In genomic region chr9:21947540-21948130, GRCm38 (mm10) we compare ENCODE assay signal across 12 mouse cellular contexts. TPM values are rescaled to one million over a fixed set of nuclear protein-coding genes. Genes with fewer than 3 reads are reported as not detected.
DNase-seq lines count a peak whose midpoint lies in the region; ATAC-seq lines count a peak whose summit lies in the region.
"Had no signal": no experiment of that assay in that cellular context is flagged by ENCODE, and none has a peak within 500 bp of the region (broad histone marks: within the 10 kb centered on the region; RNA-seq: fewer than 3 reads in every experiment).

No protein-coding gene starts in this region.

- intact Hi-C loops in heart, postnatal 36 days (cut with DNase I): no loop called here

- H3K4me2 ChIP-seq in heart, embryonic 11.5 days: peak overlapping the region; percentile 50
- peak overlapping the region; percentile 11; the same call in 1 of the 2 replicates for H3K4me2 ChIP-seq in midbrain, embryonic 11.5 days
- no peak overlapping the region for H3K4me2 ChIP-seq in midbrain, embryonic 15.5 days
- H3K4me2 ChIP-seq in embryonic facial prominence, embryonic 13.5 days: peak overlapping the region; percentile 14; the same call in 1 of the 2 replicates
- H3K4me2 ChIP-seq: hindbrain, embryonic 14.5 days had no signal

- no peak for DNase-seq in heart, postnatal 36 days
- DNase-seq in midbrain, embryonic 11.5 days (ENCODE audit: low spot score, missing footprints): peak; percentile 61
- no peak for DNase-seq in thymus, postnatal 36 days
- no peak for DNase-seq in kidney, postnatal 4 days
- DNase-seq: adrenal gland, postnatal 14 days; cerebellum, postnatal 10 days had no signal

- 3% methylated on average over 28 of the region's 28 CpGs for WGBS in heart, embryonic 11.5 days (ENCODE audit: insufficient replicate concordance)
- WGBS in midbrain, embryonic 11.5 days: 5% methylated on average over 27 of the region's 28 CpGs
- WGBS in midbrain, embryonic 15.5 days: 8% methylated on average over 28 of the region's 28 CpGs
- WGBS in embryonic facial prominence, embryonic 13.5 days: 7% methylated on average over 28 of the region's 28 CpGs

- no peaks in the 10 kb centered on the region for H3K9me3 ChIP-seq in heart, embryonic 11.5 days (replicated peaks; ENCODE audit: control insufficient read depth, low read length)
- H3K9me3 ChIP-seq in midbrain, embryonic 11.5 days (ENCODE audit: control insufficient read depth, low read length): no peaks in the 10 kb centered on the region
- no peaks in the 10 kb centered on the region for H3K9me3 ChIP-seq in midbrain, embryonic 15.5 days
- H3K9me3 ChIP-seq in embryonic facial prominence, embryonic 13.5 days: no peaks in the 10 kb centered on the region

- no peak overlapping the region for H3K27ac ChIP-seq in heart, embryonic 11.5 days (ENCODE audit: low read depth, low read length)
- no peak overlapping the region for H3K27ac ChIP-seq in midbrain, embryonic 11.5 days (ENCODE audit: low read depth, low read length)
- H3K27ac ChIP-seq in midbrain, embryonic 15.5 days: no peak overlapping the region
- H3K27ac ChIP-seq in embryonic facial prominence, embryonic 13.5 days: no peak overlapping the region
- H3K27ac ChIP-seq: hindbrain, embryonic 14.5 days had no signal

- H3K36me3 ChIP-seq in heart, embryonic 11.5 days (ENCODE audit: control insufficient read depth, insufficient read depth, low read length): no peaks in the 10 kb centered on the region
- H3K36me3 ChIP-seq in midbrain, embryonic 11.5 days (ENCODE audit: control insufficient read depth, insufficient read depth, low read length): no peaks in the 10 kb centered on the region
- H3K36me3 ChIP-seq in midbrain, embryonic 15.5 days (replicated peaks): no peaks in the 10 kb centered on the region; the same call in 1 of the 2 replicates
- no peaks in the 10 kb centered on the region for H3K36me3 ChIP-seq in embryonic facial prominence, embryonic 13.5 days

- H3K9ac ChIP-seq in heart, embryonic 11.5 days (ENCODE audit: low read depth, low read length): no peak overlapping the region
- H3K9ac ChIP-seq in midbrain, embryonic 11.5 days (ENCODE audit: low read length): no peak overlapping the region
- no peak overlapping the region for H3K9ac ChIP-seq in midbrain, embryonic 15.5 days
- no peak overlapping the region for H3K9ac ChIP-seq in embryonic facial prominence, embryonic 13.5 days
- H3K9ac ChIP-seq: hindbrain, embryonic 14.5 days had no signal

- no peak for ATAC-seq in heart, embryonic 11.5 days (replicated peaks; ENCODE audit: insufficient number of reproducible peaks, low FRiP score, low TSS enrichment)
- ATAC-seq in midbrain, embryonic 11.5 days (ENCODE audit: low FRiP score): peak; percentile 17; the same call in 1 of the 2 replicates
- ATAC-seq in midbrain, embryonic 15.5 days (replicated peaks): no peak
- ATAC-seq in embryonic facial prominence, embryonic 13.5 days (ENCODE audit: insufficient number of reproducible peaks, insufficient read depth, low FRiP score, low TSS enrichment, low read depth): no peak
- ATAC-seq in megakaryocyte progenitor cell, adult 5-6 weeks (replicated peaks; ENCODE audit: poor library complexity): peak; percentile 65

- H3K27me3 ChIP-seq in heart, embryonic 11.5 days (ENCODE audit: control insufficient read depth, insufficient read depth, low read length): peaks cover 42% of the 10 kb centered on the region
- H3K27me3 ChIP-seq in midbrain, embryonic 11.5 days (ENCODE audit: control insufficient read depth, insufficient read depth, low read length): no peaks in the 10 kb centered on the region
- no peaks in the 10 kb centered on the region for H3K27me3 ChIP-seq in midbrain, embryonic 15.5 days (replicated peaks)
- peaks cover 36% of the 10 kb centered on the region for H3K27me3 ChIP-seq in embryonic facial prominence, embryonic 13.5 days

- no peak overlapping the region for H3K4me3 ChIP-seq in heart, embryonic 11.5 days (ENCODE audit: low read depth, low read length)
- H3K4me3 ChIP-seq in midbrain, embryonic 11.5 days (ENCODE audit: low read depth, low read length): peak overlapping the region; percentile 14; the same call in 1 of the 2 replicates
- no peak overlapping the region for H3K4me3 ChIP-seq in midbrain, embryonic 15.5 days
- H3K4me3 ChIP-seq in embryonic facial prominence, embryonic 13.5 days: no peak overlapping the region

- H3K4me1 ChIP-seq in heart, embryonic 11.5 days (ENCODE audit: control insufficient read depth, insufficient read depth, low read length): peaks cover 3% of the 10 kb centered on the region; the same call in 1 of the 2 replicates
- peaks cover 8% of the 10 kb centered on the region; the same call in 1 of the 2 replicates for H3K4me1 ChIP-seq in midbrain, embryonic 11.5 days (ENCODE audit: control insufficient read depth, insufficient read depth, low read length)
- peaks cover under 1% of the 10 kb centered on the region for H3K4me1 ChIP-seq in midbrain, embryonic 15.5 days
- peaks cover 3% of the 10 kb centered on the region; the same call in 1 of the 2 replicates for H3K4me1 ChIP-seq in embryonic facial prominence, embryonic 13.5 days

RNA-seq across cellular contexts. Expression of gene Swsap1, which starts 7.9 kb away (rescaled TPM):
- polyA plus RNA-seq in heart, embryonic 11.5 days (2014; fragmentation: Nextera tagmentation; extraction: Ambion mirVana): 9.0 and 13.1 TPM in 2 replicates
- total RNA-seq in heart, postnatal 36 days (2021): 1 to 10 TPM; 5.8 to 8.0 TPM
- 20.3 and 22.3 TPM in 2 replicates for polyA plus RNA-seq in midbrain, embryonic 11.5 days (2014; fragmentation: Nextera tagmentation; extraction: Ambion mirVana)
- 10.5 TPM in 2 replicates for polyA plus RNA-seq in midbrain, embryonic 15.5 days (2015; fragmentation: Nextera tagmentation; extraction: Ambion mirVana)
- 5.2 and 7.3 TPM in 2 replicates for polyA plus RNA-seq in embryonic facial prominence, embryonic 13.5 days (2015; fragmentation: Nextera tagmentation; extraction: Ambion mirVana)
- total RNA-seq in megakaryocyte progenitor cell, adult 5-6 weeks (2015): 8.1 and 9.0 TPM in 2 replicates
- 4.1 and 5.8 TPM in 2 replicates for total RNA-seq in megakaryocyte progenitor cell, adult 5-6 weeks (2017)

RNA-seq across cellular contexts. Expression of gene Plppr2, which starts 10.8 kb away (rescaled TPM):
- 5.3 and 5.5 TPM in 2 replicates for polyA plus RNA-seq in heart, embryonic 11.5 days (2014; fragmentation: Nextera tagmentation; extraction: Ambion mirVana)
- total RNA-seq in heart, postnatal 36 days (2021): 1 to 10 TPM; 1.7 to 2.7 TPM
- polyA plus RNA-seq in midbrain, embryonic 11.5 days (2014; fragmentation: Nextera tagmentation; extraction: Ambion mirVana): 19.1 and 22.2 TPM in 2 replicates
- polyA plus RNA-seq in midbrain, embryonic 15.5 days (2015; fragmentation: Nextera tagmentation; extraction: Ambion mirVana): 116 and 120 TPM in 2 replicates
- 12.7 and 14.5 TPM in 2 replicates for polyA plus RNA-seq in embryonic facial prominence, embryonic 13.5 days (2015; fragmentation: Nextera tagmentation; extraction: Ambion mirVana)
- 0.42 TPM in 2 replicates for total RNA-seq in megakaryocyte progenitor cell, adult 5-6 weeks (2015)
- 0.21 TPM in 1 of 2 replicates, not detected in the other for total RNA-seq in megakaryocyte progenitor cell, adult 5-6 weeks (2017)
- total RNA-seq: CH12.LX had no signal

RNA-seq across cellular contexts. Expression of gene Epor, which starts 15.7 kb away (rescaled TPM):
- polyA plus RNA-seq in heart, embryonic 11.5 days (2014; fragmentation: Nextera tagmentation; extraction: Ambion mirVana): 15.4 and 22.8 TPM in 2 replicates
- total RNA-seq in heart, postnatal 36 days (2021): 1 to 10 TPM; 1.4 to 2.2 TPM
- polyA plus RNA-seq in midbrain, embryonic 11.5 days (2014; fragmentation: Nextera tagmentation; extraction: Ambion mirVana): 3.4 and 5.2 TPM in 2 replicates
- 1.6 and 1.9 TPM in 2 replicates for polyA plus RNA-seq in midbrain, embryonic 15.5 days (2015; fragmentation: Nextera tagmentation; extraction: Ambion mirVana)
- 8.5 and 9.3 TPM in 2 replicates for polyA plus RNA-seq in embryonic facial prominence, embryonic 13.5 days (2015; fragmentation: Nextera tagmentation; extraction: Ambion mirVana)
- 3.0 and 6.0 TPM in 2 replicates for total RNA-seq in megakaryocyte progenitor cell, adult 5-6 weeks (2015)
- total RNA-seq in megakaryocyte progenitor cell, adult 5-6 weeks (2017): 3.8 and 5.0 TPM in 2 replicates

RNA-seq across cellular contexts. Expression of gene Tmem205, which starts 20.3 kb away (rescaled TPM):
- polyA plus RNA-seq in heart, embryonic 11.5 days (2014; fragmentation: Nextera tagmentation; extraction: Ambion mirVana): 39.0 and 45.1 TPM in 2 replicates
- 10 to 100 TPM; 57.0 to 58.5 TPM for total RNA-seq in heart, postnatal 36 days (2021)
- polyA plus RNA-seq in midbrain, embryonic 11.5 days (2014; fragmentation: Nextera tagmentation; extraction: Ambion mirVana): 30.6 and 35.7 TPM in 2 replicates
- 49.3 and 52.4 TPM in 2 replicates for polyA plus RNA-seq in midbrain, embryonic 15.5 days (2015; fragmentation: Nextera tagmentation; extraction: Ambion mirVana)
- 44.5 and 46.7 TPM in 2 replicates for polyA plus RNA-seq in embryonic facial prominence, embryonic 13.5 days (2015; fragmentation: Nextera tagmentation; extraction: Ambion mirVana)
- 49.4 and 60.5 TPM in 2 replicates for total RNA-seq in megakaryocyte progenitor cell, adult 5-6 weeks (2015)
- 19.7 and 22.1 TPM in 2 replicates for total RNA-seq in megakaryocyte progenitor cell, adult 5-6 weeks (2017)

RNA-seq across cellular contexts. Expression of gene Ccdc159, which starts 20.4 kb away (rescaled TPM):
- 2.3 and 3.3 TPM in 2 replicates for polyA plus RNA-seq in heart, embryonic 11.5 days (2014; fragmentation: Nextera tagmentation; extraction: Ambion mirVana)
- total RNA-seq in heart, postnatal 36 days (2021): 1 to 10 TPM; 2.1 to 2.5 TPM
- 2.4 and 3.4 TPM in 2 replicates for polyA plus RNA-seq in midbrain, embryonic 11.5 days (2014; fragmentation: Nextera tagmentation; extraction: Ambion mirVana)
- polyA plus RNA-seq in midbrain, embryonic 15.5 days (2015; fragmentation: Nextera tagmentation; extraction: Ambion mirVana): 13.4 and 14.1 TPM in 2 replicates
- polyA plus RNA-seq in embryonic facial prominence, embryonic 13.5 days (2015; fragmentation: Nextera tagmentation; extraction: Ambion mirVana): 4.1 and 4.3 TPM in 2 replicates
- total RNA-seq in megakaryocyte progenitor cell, adult 5-6 weeks (2015): 0.12 TPM in 1 of 2 replicates, not detected in the other
- total RNA-seq in megakaryocyte progenitor cell, adult 5-6 weeks (2017): 0.08 and 0.41 TPM in 2 replicates
- total RNA-seq: CH12.LX had no signal

Comparison
In these comparisons a context has a peak if more than half of its experiments do, and no peak if none do; other contexts are left out.
1. ATAC-seq: peak in midbrain, embryonic 11.5 days (single experiment) and megakaryocyte progenitor cell, adult 5-6 weeks (single experiment); none in heart, embryonic 11.5 days (single experiment), midbrain, embryonic 15.5 days (single experiment) and embryonic facial prominence, embryonic 13.5 days (single experiment).